Mouse (Mus musculus): ENCODE results near the gene Prdm2. TPM values are rescaled to one million over a fixed set of nuclear protein-coding genes. Genes with fewer than 3 reads are reported as not detected.

The Prdm2 gene
- polyA plus RNA-seq, 1 experiment from 2014 or later = 5.0 TPM

DNA sequence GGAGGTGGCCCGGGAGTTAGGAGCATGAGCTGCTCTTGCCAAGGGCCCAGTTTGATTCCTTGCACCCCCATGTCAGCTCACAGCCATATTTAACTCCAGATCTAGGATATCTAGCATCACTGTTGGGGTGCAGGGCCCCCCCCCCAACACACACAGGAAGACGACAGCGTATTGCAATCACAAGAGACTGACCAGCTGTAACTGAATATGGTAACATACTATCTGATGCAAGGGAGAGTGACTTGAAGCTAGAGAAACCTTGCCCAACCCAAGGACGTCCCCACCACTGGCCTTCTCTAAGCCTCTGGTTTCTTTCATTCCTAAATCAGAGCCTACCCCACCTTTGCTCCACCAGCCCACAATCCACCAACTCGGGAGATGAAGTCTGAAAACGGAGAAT lies 105.8 kb downstream of the Prdm2 start:
- TF ChIP-seq CTCF (IDR thresholded peaks at IDR 0.05; ENCODE audit: low read depth) (no peak), EP300 (optimal IDR thresholded peaks at IDR 0.05) (no peak)
- Histone ChIP-seq H3K27me3 (ENCODE audit: control insufficient read depth, insufficient read depth, low read length) (no peaks in the 10 kb centered on the region), H3K36me3 (ENCODE audit: control insufficient read depth, insufficient read depth, low read length) (peaks cover 7% of the 10 kb centered on the region; the same call in 1 of the 2 replicates), H3K4me3 (ENCODE audit: low read depth, low read length) (no peak overlapping the region), H3K9ac (ENCODE audit: low read length) (no peak overlapping the region), H3K4me1 (replicated peaks; ENCODE audit: control insufficient read depth, insufficient read depth) (no peaks in the 10 kb centered on the region), H3K9me3 (ENCODE audit: control insufficient read depth, low read length) (no peaks in the 10 kb centered on the region), H3K4me2 (replicated peaks; ENCODE audit: low read depth) (no peak overlapping the region), H3K27ac (replicated peaks) (no peak overlapping the region)
- DNase-seq (ENCODE audit: low spot score) = no peak
- 76% methylated on average over 6 of the region's 6 CpGs for WGBS
- no peak for ATAC-seq (ENCODE audit: low FRiP score, low TSS enrichment)

GRCm38 (mm10) chr4:143106566-143106965 lies 106.2 kb downstream of the Prdm2 start:
- Histone ChIP-seq H3K4me3 (ENCODE audit: low read depth, low read length) (no peak overlapping the region), H3K36me3 (ENCODE audit: control insufficient read depth, insufficient read depth, low read length) (peaks cover 7% of the 10 kb centered on the region; the same call in 1 of the 2 replicates), H3K4me1 (replicated peaks; ENCODE audit: control insufficient read depth, insufficient read depth) (no peaks in the 10 kb centered on the region), H3K9ac (ENCODE audit: low read length) (no peak overlapping the region), H3K27me3 (ENCODE audit: control insufficient read depth, insufficient read depth, low read length) (no peaks in the 10 kb centered on the region), H3K9me3 (ENCODE audit: control insufficient read depth, low read length) (no peaks in the 10 kb centered on the region), H3K27ac (replicated peaks) (no peak overlapping the region), H3K4me2 (replicated peaks; ENCODE audit: low read depth) (no peak overlapping the region)
- DNase-seq (ENCODE audit: low spot score) = no peak
- 59% methylated on average over 2 of the region's 2 CpGs for WGBS
- TF ChIP-seq CTCF (IDR thresholded peaks at IDR 0.05; ENCODE audit: low read depth) = no peak
- TF ChIP-seq EP300 (optimal IDR thresholded peaks at IDR 0.05) = no peak
- no peak for ATAC-seq (ENCODE audit: low FRiP score, low TSS enrichment)

GRCm38 (mm10) chr4:143104739-143105138 lies 108.1 kb downstream of the Prdm2 start:
- ATAC-seq (ENCODE audit: low FRiP score, low TSS enrichment) (no peak), DNase-seq (ENCODE audit: low spot score) (no peak)
- H3K9ac ChIP-seq (ENCODE audit: low read length) = no peak overlapping the region
- no peak overlapping the region for H3K4me3 ChIP-seq (ENCODE audit: low read depth, low read length)
- H3K4me2 ChIP-seq (replicated peaks; ENCODE audit: low read depth) = no peak overlapping the region
- no peaks in the 10 kb centered on the region for H3K27me3 ChIP-seq (ENCODE audit: control insufficient read depth, insufficient read depth, low read length)
- WGBS = 57% methylated on average over 5 of the region's 5 CpGs
- no peaks in the 10 kb centered on the region for H3K4me1 ChIP-seq (replicated peaks; ENCODE audit: control insufficient read depth, insufficient read depth)
- no peak overlapping the region for H3K27ac ChIP-seq (replicated peaks)
- no peak for TF ChIP-seq CTCF (IDR thresholded peaks at IDR 0.05; ENCODE audit: low read depth)
- TF ChIP-seq EP300 (optimal IDR thresholded peaks at IDR 0.05) = no peak
- peaks cover 4% of the 10 kb centered on the region; the same call in 1 of the 2 replicates for H3K36me3 ChIP-seq (ENCODE audit: control insufficient read depth, insufficient read depth, low read length)
- H3K9me3 ChIP-seq (ENCODE audit: control insufficient read depth, low read length) = no peaks in the 10 kb centered on the region

GRCm38 (mm10) chr4:143103811-143104210 lies 109.0 kb downstream of the Prdm2 start:
- no peak for DNase-seq (ENCODE audit: low spot score)
- Histone ChIP-seq H3K36me3 (ENCODE audit: control insufficient read depth, insufficient read depth, low read length) (no peaks in the 10 kb centered on the region), H3K9ac (ENCODE audit: low read length) (no peak overlapping the region), H3K4me1 (replicated peaks; ENCODE audit: control insufficient read depth, insufficient read depth) (no peaks in the 10 kb centered on the region), H3K4me3 (ENCODE audit: low read depth, low read length) (no peak overlapping the region), H3K27me3 (ENCODE audit: control insufficient read depth, insufficient read depth, low read length) (no peaks in the 10 kb centered on the region), H3K9me3 (ENCODE audit: control insufficient read depth, low read length) (no peaks in the 10 kb centered on the region), H3K27ac (replicated peaks) (no peak overlapping the region), H3K4me2 (replicated peaks; ENCODE audit: low read depth) (no peak overlapping the region)
- WGBS = 72% methylated on average over 2 of the region's 2 CpGs
- TF ChIP-seq EP300 (optimal IDR thresholded peaks at IDR 0.05) (no peak), CTCF (IDR thresholded peaks at IDR 0.05; ENCODE audit: low read depth) (no peak)
- ATAC-seq (ENCODE audit: low FRiP score, low TSS enrichment) = no peak

DNA sequence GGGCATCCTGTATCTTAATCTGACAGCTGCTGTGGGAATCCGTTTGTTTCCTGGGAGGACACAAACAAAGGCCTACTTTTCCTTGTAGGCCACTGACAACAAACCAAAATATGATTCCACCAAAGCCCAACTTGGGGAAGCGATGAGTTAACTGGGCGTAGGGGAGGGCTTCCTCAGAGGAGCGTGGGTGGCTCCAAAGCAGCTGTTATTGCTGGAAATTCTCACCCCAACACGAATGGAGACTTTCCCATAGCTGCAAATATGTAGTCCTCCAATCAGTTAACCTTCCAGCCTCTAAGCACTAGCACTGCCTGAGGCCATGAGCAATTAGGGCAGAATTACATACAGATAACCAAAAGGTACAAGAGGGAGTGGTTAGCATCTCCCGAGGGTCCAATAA lies 112.6 kb downstream of the Prdm2 start:
- 53% methylated on average over 6 of the region's 6 CpGs for WGBS
- Histone ChIP-seq H3K9ac (ENCODE audit: low read length) (no peak overlapping the region), H3K4me3 (ENCODE audit: low read depth, low read length) (no peak overlapping the region), H3K27ac (replicated peaks) (no peak overlapping the region), H3K36me3 (ENCODE audit: control insufficient read depth, insufficient read depth, low read length) (no peaks in the 10 kb centered on the region), H3K4me2 (replicated peaks; ENCODE audit: low read depth) (no peak overlapping the region), H3K27me3 (ENCODE audit: control insufficient read depth, insufficient read depth, low read length) (no peaks in the 10 kb centered on the region), H3K4me1 (replicated peaks; ENCODE audit: control insufficient read depth, insufficient read depth) (no peaks in the 10 kb centered on the region), H3K9me3 (ENCODE audit: control insufficient read depth, low read length) (no peaks in the 10 kb centered on the region)
- TF ChIP-seq CTCF (IDR thresholded peaks at IDR 0.05; ENCODE audit: low read depth) (no peak), EP300 (optimal IDR thresholded peaks at IDR 0.05) (no peak)
- ATAC-seq (ENCODE audit: low FRiP score, low TSS enrichment) = no peak
- no peak for DNase-seq (ENCODE audit: low spot score)

DNA sequence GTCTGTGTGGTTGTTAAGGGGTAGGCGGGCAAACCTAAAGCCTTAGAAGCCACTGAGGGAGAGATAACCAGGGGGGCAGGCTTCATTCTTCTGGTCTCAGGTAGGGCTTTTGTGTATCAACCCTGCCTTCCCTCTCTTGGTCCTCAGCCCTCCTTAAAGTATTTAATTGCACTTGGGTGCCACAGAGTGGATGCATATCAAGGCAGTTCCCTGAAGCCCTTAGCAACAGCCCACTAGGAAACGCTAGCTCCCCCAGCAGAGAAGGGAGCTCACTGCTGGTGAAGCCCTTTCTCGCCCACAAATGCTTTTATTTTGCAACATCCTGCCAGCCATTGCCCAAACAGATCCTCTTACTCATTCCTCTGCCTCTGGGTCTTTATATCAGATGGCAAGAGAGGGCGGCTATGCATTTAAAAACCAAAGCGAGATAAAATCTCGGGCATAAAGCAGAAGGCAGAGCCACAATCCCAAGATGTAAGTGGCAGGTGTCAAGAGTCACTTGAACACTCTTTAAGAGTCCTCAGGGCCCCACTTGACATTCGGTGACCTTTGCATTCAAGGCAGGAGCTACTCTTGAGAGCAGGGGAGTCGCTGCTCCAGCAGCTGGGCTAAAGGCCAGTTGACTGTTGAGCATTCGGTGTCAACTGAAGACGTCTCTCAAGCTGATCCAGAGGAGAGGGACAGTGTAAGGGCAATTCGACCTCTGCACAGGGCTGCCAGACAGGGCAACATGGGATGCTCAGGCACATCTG lies 113.3 kb downstream of the Prdm2 start:
- H3K4me1 ChIP-seq (replicated peaks; ENCODE audit: control insufficient read depth, insufficient read depth) = no peaks in the 10 kb centered on the region
- ATAC-seq (ENCODE audit: low FRiP score, low TSS enrichment) (no peak), DNase-seq (ENCODE audit: low spot score) (no peak)
- TF ChIP-seq EP300 (optimal IDR thresholded peaks at IDR 0.05) = no peak
- no peak for TF ChIP-seq CTCF (IDR thresholded peaks at IDR 0.05; ENCODE audit: low read depth)
- no peak overlapping the region for H3K27ac ChIP-seq (replicated peaks)
- no peak overlapping the region for H3K4me2 ChIP-seq (replicated peaks; ENCODE audit: low read depth)
- H3K9me3 ChIP-seq (ENCODE audit: control insufficient read depth, low read length) = no peaks in the 10 kb centered on the region
- 51% methylated on average over 11 of the region's 11 CpGs for WGBS
- no peak overlapping the region for H3K4me3 ChIP-seq (ENCODE audit: low read depth, low read length)
- H3K9ac ChIP-seq (ENCODE audit: low read length) = no peak overlapping the region
- H3K27me3 ChIP-seq (ENCODE audit: control insufficient read depth, insufficient read depth, low read length) = no peaks in the 10 kb centered on the region
- no peaks in the 10 kb centered on the region for H3K36me3 ChIP-seq (ENCODE audit: control insufficient read depth, insufficient read depth, low read length)

All from stomach, postnatal 0 days (tissue).